Mouse (Mus musculus): Measurements from ENCODE around the gene Gm42791.

Gene Gm42791

GRCm38 (mm10) chr5:148947412-148947811 lies 47.5 kb downstream of the Gm42791 start:
- no peak for DNase-seq

DNA sequence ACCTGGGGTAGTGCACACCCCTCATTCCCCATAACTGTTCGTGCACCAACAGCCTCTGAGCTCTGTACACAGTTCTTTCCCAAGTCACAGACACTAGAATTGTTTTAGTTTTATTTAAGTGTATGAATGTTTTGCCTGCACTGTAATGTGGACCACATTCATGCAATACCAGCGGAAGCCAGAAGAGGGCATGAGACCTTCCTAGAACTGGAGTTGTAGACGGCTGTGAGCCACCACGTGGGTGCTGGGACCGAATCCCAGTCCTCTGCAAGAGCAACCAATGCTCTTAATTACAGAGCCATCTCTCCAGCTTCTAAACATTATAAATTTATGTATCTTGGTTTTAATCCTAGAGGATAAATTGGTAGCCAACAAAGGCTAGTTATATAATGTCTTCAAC lies 48.2 kb downstream of the Gm42791 start:
- no peak for DNase-seq

DNA sequence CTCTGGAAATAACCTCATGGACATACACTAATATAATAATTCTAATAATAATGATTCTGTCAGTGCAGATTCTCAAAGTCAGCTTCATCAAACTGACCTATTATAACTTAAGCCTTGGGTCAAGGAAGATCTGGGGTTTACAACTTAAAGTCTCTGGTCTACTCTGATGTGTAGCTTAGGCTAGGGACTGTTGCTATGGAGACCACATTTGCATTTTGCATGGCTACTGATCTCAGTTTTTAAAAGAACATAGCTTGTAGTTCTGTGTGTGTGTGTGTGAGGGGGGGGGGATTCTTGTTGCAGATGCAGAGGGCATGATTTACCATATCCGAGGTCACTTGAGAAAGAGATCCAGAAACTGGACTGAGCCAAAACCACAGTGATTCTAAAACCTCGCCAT lies 49.2 kb downstream of the Gm42791 start:
- DNase-seq, result no peak

DNA sequence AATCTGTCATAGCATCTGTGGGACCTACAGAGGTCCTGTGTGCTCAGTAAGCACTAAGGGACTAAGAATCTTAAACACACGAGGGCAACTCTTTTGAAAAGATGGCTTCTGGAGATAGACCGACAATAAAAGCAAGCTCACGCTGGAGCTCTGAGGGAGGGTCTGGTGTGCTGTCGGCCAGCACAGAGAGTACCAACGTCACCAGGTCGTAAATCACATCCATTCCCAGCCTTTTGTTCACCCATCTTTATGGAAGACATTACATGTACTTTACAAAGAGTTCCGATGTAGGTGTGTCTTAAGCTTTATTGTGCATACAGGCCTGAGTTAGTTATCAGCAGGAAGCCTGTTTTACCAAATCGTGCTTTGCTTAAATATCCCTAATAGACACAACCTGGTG lies 50.9 kb downstream of the Gm42791 start:
- no peak for DNase-seq

GRCm38 (mm10) chr5:148943444-148943843 lies 51.5 kb downstream of the Gm42791 start:
- no peak for DNase-seq

DNA sequence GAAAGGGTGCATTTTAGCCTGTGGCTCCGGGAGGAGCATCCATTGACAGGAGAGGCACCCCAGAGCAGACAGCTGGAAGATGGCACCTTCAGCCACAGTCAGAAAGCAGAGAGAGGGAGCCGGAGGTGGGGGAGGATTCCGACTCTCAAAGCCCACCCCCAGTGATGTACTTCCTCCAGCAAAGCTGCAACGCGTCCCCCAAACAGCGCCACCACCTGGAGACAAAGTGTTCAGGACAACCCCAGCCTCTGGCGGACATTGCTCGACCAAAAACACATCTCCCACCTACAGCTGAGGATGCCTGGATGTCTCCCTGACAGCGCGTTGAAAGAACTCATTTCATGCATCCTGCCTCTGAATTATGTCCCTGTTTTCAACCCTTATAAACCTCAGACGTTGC lies 52.0 kb downstream of the Gm42791 start:
- no peak for DNase-seq

DNA sequence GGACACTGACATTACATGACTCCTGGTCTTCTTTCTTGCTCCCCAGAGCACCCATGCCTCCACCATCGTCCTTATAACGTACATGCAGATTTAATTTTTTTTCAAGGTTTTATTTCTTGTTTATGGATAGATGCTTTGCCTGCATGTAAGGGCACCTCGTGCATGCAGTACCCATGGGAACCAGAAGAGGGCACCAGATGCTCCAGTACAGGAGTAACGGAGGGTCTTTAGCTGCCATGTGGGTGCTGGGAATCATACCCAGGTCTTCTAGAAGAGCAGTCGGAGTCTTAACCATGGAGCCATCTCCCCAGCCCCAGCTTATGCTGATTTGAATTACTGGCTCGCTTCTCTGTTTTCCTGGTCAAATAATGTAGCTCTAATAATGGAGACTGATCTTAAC lies 52.6 kb downstream of the Gm42791 start:
- DNase-seq, result no peak

- DNase-seq, result no peak
Observed at GRCm38 (mm10) chr5:148941867-148942266, 53.1 kb downstream of the Gm42791 start.

DNA sequence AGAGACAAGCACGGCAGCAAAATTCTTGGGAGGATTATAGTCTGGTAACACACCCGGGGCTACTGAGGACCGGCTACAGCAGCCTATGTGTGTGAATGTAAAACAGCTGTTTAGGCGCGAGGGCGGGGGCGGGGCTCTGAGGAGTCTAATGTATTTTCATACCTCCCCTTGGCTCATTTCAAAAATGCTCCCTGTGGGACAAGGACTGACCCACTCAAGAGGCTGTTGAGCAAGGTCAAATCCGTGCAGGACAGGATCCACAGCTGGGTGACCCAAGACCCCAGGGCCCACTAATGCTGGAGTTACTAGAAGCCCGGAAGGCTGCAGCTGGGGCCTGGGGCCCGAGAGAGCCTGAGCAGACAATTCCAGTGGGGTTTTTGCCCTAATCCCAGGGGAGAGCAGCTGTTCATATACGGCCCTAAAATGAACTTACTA lies 55.0 kb downstream of the Gm42791 start:
- DNase-seq, result no peak

- no peak for DNase-seq
Observed at GRCm38 (mm10) chr5:148936516-148936951, 58.4 kb downstream of the Gm42791 start.

DNA sequence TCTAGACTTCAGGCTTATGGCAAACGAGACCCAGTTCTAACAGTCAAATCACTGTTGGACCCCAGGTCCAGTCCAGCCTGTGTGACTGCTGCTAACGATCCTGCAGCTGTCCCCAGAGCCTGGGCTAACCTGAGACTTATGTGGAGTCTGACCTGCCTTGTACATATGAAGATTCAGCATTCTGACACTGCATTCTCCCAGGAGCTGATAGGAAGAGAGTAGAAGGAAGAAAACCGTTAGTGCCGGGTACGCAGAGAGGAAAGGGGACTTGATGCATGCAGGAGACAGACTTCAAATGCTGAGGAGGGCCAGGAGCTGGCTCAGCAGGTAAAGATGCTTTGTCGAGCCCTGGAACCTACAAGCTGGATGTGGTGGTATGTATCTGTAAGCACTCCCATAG lies 59.1 kb downstream of the Gm42791 start:
- DNase-seq, result no peak

DNA sequence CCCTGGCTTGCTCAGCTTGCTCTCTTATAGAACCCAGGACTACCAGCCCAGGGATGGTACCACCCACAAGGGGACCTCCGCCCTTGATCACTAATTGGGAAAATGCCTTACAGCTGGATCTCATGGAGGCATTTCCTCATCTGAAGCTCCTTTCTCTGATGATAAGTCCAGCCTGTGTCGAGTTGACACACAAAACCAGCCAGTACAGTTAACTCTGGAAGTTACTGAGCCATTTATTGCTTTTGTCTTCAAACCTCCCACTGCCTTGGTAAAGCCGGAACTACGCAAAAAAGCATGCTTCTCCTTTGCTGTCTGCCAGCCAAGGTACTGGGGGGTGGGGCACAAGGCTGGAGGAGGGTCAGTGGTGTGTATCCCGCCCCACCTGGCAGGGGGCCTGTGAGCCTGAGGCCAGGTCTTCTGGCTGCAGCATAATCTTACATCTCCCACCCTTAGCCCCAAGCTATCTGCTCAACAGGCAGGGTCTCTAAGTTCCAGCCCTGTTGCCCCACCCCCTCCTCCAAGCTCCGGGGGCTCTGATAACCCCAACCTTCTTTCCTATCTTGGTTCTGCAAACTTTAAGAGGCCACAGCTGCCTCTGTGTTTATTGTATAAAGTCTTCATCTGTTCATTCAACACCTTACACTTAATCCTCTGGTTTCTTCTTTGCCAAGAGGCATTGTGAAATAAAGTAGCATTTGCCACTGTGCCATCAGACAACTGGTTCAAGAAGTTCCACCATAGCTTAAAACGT lies 59.7 kb downstream of the Gm42791 start:
- no peak for DNase-seq

GRCm38 (mm10) chr5:148934457-148934856 lies 60.5 kb downstream of the Gm42791 start:
- no peak for DNase-seq

- no peak for DNase-seq
Observed at GRCm38 (mm10) chr5:148933767-148934166, 61.2 kb downstream of the Gm42791 start.

DNA sequence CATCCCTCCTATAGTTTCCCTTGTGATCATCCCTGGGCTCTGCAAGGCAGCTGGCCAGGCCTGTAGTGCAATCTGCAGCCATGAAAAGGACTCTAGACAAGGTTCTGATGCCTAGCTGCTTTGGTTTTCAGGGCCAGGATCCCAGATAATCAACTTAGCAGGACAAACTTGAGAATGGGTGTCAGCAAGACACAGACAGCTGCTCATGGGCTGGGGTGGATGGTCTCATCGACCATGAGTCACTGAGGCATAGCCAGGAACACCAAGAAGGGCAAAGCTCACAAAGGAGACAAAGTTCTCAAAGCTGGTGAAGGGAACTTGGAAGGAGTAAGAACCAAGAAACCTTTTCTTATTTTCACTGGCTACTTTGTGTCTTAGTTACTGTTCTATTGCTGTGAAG lies 63.6 kb downstream of the Gm42791 start:
- no peak for DNase-seq

DNA sequence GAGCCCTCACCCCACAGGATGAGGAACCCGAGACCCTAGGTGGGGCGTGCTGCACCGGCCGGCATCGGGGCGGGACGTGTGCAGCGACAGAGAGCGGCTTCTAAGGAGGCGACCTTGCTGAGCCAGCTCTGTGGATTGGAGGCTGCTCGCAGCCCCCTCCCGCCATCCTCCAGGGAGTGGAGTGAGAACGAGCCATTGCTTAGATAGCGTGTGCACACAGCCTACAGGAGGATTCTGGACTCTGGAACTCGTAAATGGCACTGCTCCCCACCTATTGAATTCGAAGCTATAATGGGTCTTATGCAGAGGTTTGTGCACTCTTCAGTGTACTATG lies 65.9 kb downstream of the Gm42791 start, which contains the start of gene Katnal1:
Gene Katnal1, minus strand, starts transcription at position 205 of the 334 bp plus-strand sequence.
- no peak for DNase-seq

GRCm38 (mm10) chr5:148928382-148929115 lies 66.4 kb downstream of the Gm42791 start:
- peak; percentile 93 for DNase-seq

- no peak for DNase-seq
Observed at GRCm38 (mm10) chr5:148927717-148928223, 67.2 kb downstream of the Gm42791 start.

DNA sequence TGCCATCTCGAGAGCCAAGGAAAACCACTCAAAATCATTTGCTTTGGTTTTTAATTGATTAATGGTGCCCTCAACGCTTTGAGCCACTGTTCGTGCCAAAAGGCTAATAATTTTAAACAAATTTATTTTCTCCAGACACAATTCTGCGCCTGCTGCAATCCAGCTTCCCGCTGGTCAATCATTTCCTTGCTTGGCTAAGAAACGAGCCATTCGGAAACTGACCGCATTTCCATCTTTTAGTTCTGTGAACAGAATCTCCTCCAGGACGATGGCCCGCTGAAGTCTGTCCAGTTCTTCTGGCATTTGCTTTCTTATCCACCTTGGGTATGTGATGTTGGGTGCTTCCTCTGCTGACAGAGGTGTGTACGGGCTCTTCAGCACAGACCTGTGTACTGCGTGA lies 70.4 kb downstream of the Gm42791 start:
- DNase-seq, result no peak

GRCm38 (mm10) chr5:148924051-148924450 lies 70.9 kb downstream of the Gm42791 start:
- no peak for DNase-seq

- no peak for DNase-seq
Observed at GRCm38 (mm10) chr5:148923408-148923807, 71.5 kb downstream of the Gm42791 start.

DNA sequence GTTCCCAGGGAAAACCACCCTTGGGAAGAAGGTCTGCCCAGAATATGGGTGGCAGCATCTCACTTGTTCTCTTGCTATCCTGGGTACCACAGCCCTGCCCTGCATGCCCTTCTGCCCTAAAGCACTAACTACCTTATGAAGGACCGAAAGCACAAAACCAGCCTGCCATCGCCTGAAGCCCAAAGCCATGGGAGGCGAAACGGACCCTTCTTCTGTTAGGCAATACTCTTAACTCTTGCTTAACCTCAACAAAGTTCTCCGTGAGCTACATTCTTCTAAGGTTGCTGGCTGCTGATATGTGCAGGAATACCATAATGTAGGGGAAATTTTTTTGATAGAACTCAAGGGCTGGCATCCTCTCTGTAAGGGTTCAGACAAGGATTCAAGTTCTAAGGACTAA lies 72.2 kb downstream of the Gm42791 start:
- DNase-seq, result no peak

DNA sequence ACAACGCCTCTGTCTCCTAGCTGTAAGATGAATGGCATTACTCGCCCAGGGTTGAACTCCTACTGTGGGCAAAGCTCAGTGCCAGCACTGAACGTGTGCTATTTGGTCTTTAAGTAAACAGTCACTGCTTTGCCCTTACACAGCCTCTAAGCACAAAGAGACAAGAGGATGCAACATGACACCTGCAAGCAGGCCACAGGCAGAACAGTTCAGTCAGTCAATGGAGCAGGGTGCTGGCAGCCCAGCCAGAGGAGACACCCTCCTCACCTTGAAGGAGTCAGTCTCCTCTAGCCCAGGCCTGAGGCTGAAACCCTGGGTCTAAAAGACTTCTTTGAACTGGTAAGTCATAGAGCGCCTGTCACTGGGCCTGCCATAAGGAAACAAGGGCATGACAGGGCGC lies 76.9 kb downstream of the Gm42791 start:
- no peak for DNase-seq

- DNase-seq, result no peak
Observed at GRCm38 (mm10) chr5:148916775-148917174, 78.2 kb downstream of the Gm42791 start.

Data from cerebellum, adult 11-12 months (tissue).